Mouse (Mus musculus): ENCODE data around the gene Zfp398.

GRCm38 (mm10) chr6:47827462-47827861 lies 8.0 kb upstream of the Zfp398 start:
- no peak for TF ChIP-seq GATA1 (IDR thresholded peaks at IDR 0.05; ENCODE audit: low read length)
- no peak for TF ChIP-seq TAL1 (IDR thresholded peaks at IDR 0.05; ENCODE audit: low read length)

Data from erythroblast, embryonic 14.5 days (primary cell).